Mouse (Mus musculus): ENCODE measurements around the gene Slc10a4. TPM values are rescaled to one million over a fixed set of nuclear protein-coding genes. Genes with fewer than 3 reads are reported as not detected.

Slc10a4 gene
- polyA plus RNA-seq, 2 experiments = 0.43 to 1.1 TPM

DNA sequence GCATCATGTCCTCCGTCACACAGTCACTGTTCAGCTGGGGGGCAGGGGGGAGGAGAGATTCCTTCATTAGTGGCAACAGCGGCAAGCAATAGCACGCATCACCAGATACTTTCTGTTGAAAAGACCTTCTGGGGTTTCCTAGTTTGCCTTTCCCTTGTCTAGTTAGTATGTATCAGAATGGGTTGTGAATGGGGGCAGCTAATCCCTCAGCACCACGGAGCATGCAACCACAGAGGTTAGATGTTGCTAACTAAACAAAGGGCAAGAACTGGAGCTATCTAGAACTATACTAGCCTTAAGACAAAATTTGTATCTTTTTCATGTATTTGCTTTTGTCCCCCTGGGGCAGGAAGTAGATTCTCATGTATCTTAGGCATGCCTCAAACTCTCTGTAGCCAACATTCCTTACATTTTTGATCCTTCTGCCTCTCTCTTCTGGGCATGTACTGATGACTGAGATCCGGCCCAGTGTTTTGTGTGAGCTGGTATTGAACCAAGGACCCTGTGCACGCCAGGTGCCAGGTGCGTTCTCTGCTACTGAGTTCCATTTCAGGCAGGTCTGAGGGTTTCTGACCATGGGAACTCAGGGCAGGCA is 41.1 kb downstream of the Slc10a4 start:
- Histone ChIP-seq H3K4me3 (replicated peaks; ENCODE audit: low read length) (no peak overlapping the region), H3K9me3 (ENCODE audit: control insufficient read depth, low read length) (no peaks in the 10 kb centered on the region), H3K4me2 (replicated peaks; ENCODE audit: low read depth, low read length, severe bottlenecking) (no peak overlapping the region), H3K27ac (replicated peaks; ENCODE audit: low read depth, low read length) (no peak overlapping the region), H3K27me3 (ENCODE audit: control insufficient read depth, insufficient read depth, low read length) (no peaks in the 10 kb centered on the region), H3K4me1 (ENCODE audit: control insufficient read depth, insufficient read depth, low read length) (no peaks in the 10 kb centered on the region), H3K9ac (ENCODE audit: low read depth, low read length, severe bottlenecking) (no peak overlapping the region), H3K36me3 (ENCODE audit: control insufficient read depth, insufficient read depth, low read length) (peaks cover 75% of the 10 kb centered on the region)
- DNase-seq (ENCODE audit: low spot score) (no peak), ATAC-seq (ENCODE audit: low FRiP score, low read depth) (no peak)
- 76% methylated on average over 7 of the region's 7 CpGs for WGBS
- no peak for TF ChIP-seq POLR2A (IDR thresholded peaks at IDR 0.05; ENCODE audit: borderline replicate concordance, extremely low read depth, insufficient read depth, insufficient read length)

DNA sequence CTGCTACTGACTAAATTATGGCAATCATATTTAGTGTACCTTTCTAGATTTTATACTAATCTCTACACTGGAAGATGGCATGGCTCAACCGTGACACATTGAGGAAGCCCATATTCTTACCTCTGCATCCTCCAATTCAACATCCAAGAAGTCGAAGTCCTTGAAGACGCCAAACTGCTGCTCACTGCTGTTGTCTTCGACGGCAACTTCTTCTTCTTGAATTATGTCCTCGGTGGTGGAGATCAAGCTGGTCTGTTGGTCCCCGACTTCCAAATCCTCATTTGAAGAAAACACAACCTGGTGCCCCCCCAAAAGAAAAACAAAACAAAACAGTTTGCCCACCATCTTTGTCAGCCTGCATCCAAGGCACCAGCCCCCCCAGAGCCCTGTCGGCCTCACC is 47.2 kb downstream of the Slc10a4 start:
- Histone ChIP-seq H3K4me2 (replicated peaks; ENCODE audit: low read depth, low read length, severe bottlenecking) (no peak overlapping the region), H3K27ac (replicated peaks; ENCODE audit: low read depth, low read length) (no peak overlapping the region), H3K27me3 (ENCODE audit: control insufficient read depth, insufficient read depth, low read length) (no peaks in the 10 kb centered on the region), H3K4me1 (ENCODE audit: control insufficient read depth, insufficient read depth, low read length) (no peaks in the 10 kb centered on the region), H3K9ac (ENCODE audit: low read depth, low read length, severe bottlenecking) (no peak overlapping the region), H3K4me3 (replicated peaks; ENCODE audit: low read length) (no peak overlapping the region), H3K36me3 (ENCODE audit: control insufficient read depth, insufficient read depth, low read length) (peaks cover 75% of the 10 kb centered on the region), H3K9me3 (ENCODE audit: control insufficient read depth, low read length) (no peaks in the 10 kb centered on the region)
- no peak for DNase-seq (ENCODE audit: low spot score)
- no peak for TF ChIP-seq POLR2A (IDR thresholded peaks at IDR 0.05; ENCODE audit: borderline replicate concordance, extremely low read depth, insufficient read depth, insufficient read length)
- ATAC-seq (ENCODE audit: low FRiP score, low read depth) = no peak
- 97% methylated on average over 8 of the region's 8 CpGs for WGBS

DNA sequence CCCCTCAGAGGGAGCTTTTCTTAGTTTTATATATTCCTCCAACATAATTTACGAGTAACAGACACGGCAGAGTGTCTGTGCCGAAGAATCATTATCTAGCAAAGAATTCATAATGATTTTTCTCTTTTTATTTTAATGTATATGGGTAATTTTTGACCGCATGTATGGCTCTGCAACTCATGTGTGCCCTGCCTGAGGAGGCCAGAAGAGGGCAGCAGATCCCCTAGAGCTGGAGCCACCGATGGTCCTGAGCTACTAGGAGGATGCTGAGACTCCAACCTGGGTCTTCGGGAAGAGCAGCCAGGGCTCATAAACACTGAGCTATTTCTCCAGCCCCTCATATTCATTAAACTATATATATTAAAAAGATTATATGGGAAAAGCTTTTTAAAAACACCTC is 49.8 kb downstream of the Slc10a4 start:
- DNase-seq (ENCODE audit: low spot score) = no peak
- no peaks in the 10 kb centered on the region for H3K4me1 ChIP-seq (ENCODE audit: control insufficient read depth, insufficient read depth, low read length)
- no peak overlapping the region for H3K4me2 ChIP-seq (replicated peaks; ENCODE audit: low read depth, low read length, severe bottlenecking)
- 93% methylated on average over 6 of the region's 6 CpGs for WGBS
- H3K27ac ChIP-seq (replicated peaks; ENCODE audit: low read depth, low read length) = no peak overlapping the region
- no peak for ATAC-seq (ENCODE audit: low FRiP score, low read depth)
- no peaks in the 10 kb centered on the region for H3K27me3 ChIP-seq (ENCODE audit: control insufficient read depth, insufficient read depth, low read length)
- H3K9ac ChIP-seq (ENCODE audit: low read depth, low read length, severe bottlenecking) = no peak overlapping the region
- TF ChIP-seq POLR2A (IDR thresholded peaks at IDR 0.05; ENCODE audit: borderline replicate concordance, extremely low read depth, insufficient read depth, insufficient read length) = no peak
- peaks cover 61% of the 10 kb centered on the region for H3K36me3 ChIP-seq (ENCODE audit: control insufficient read depth, insufficient read depth, low read length)
- H3K4me3 ChIP-seq (replicated peaks; ENCODE audit: low read length) = no peak overlapping the region
- no peaks in the 10 kb centered on the region for H3K9me3 ChIP-seq (ENCODE audit: control insufficient read depth, low read length)

DNA sequence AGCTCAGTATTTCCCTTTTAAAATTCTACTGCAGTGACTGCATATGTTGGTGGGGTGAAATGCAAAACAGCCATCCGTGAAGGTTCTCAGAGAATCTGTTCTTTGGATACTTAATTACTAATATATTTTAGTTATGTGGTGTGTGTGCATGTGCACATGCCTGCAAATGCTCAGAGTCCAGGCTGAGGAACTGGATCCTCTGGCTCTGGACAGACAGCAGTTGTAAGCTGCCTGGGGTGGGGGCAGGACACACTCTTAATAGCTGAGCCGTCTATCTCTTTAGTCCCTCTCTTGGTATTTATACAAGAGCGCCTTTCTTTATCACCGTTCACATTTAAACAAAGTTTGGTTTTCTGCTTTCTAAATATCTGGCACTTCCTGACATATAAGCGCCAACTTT is 50.3 kb downstream of the Slc10a4 start:
- ATAC-seq (ENCODE audit: low FRiP score, low read depth) (no peak), DNase-seq (ENCODE audit: low spot score) (no peak)
- H3K4me2 ChIP-seq (replicated peaks; ENCODE audit: low read depth, low read length, severe bottlenecking) = no peak overlapping the region
- H3K4me3 ChIP-seq (replicated peaks; ENCODE audit: low read length) = no peak overlapping the region
- WGBS = 95% methylated on average over 5 of the region's 5 CpGs
- no peak overlapping the region for H3K9ac ChIP-seq (ENCODE audit: low read depth, low read length, severe bottlenecking)
- no peak overlapping the region for H3K27ac ChIP-seq (replicated peaks; ENCODE audit: low read depth, low read length)
- TF ChIP-seq POLR2A (IDR thresholded peaks at IDR 0.05; ENCODE audit: borderline replicate concordance, extremely low read depth, insufficient read depth, insufficient read length) = no peak
- H3K4me1 ChIP-seq (ENCODE audit: control insufficient read depth, insufficient read depth, low read length) = no peaks in the 10 kb centered on the region
- H3K27me3 ChIP-seq (ENCODE audit: control insufficient read depth, insufficient read depth, low read length) = no peaks in the 10 kb centered on the region
- no peaks in the 10 kb centered on the region for H3K9me3 ChIP-seq (ENCODE audit: control insufficient read depth, low read length)
- peaks cover 60% of the 10 kb centered on the region for H3K36me3 ChIP-seq (ENCODE audit: control insufficient read depth, insufficient read depth, low read length)

DNA sequence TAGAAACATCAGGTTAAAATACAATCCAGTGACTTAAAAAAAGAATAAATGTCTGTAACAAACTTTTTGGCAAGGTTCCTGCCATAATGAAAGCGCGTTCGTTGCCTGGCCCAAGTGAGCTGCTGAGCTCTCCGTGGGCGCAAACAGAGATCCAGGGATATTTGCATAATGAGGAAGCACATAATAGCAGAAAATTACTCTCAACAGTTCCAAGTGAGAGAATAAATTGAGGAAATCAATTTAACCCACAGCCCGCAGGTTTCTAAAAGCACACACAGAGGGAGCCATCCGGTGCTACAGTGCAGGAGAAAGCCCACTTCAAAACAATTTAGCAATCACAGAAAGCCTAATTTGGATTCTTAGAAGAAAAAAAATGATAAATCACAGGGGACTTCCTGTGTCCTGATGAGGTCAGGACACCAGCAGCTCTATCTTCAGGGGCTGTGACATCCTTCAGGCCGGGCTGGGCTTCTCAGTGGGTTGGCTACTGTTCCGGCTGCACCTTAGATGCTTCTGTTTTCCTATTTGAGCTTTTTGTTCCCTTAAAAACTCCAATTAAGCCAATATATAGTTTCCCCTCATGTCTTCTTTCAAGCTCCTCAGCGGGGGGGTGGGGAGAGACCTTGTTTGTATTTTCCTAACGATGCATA is 54.9 kb downstream of the Slc10a4 start:
- TF ChIP-seq POLR2A (IDR thresholded peaks at IDR 0.05; ENCODE audit: borderline replicate concordance, extremely low read depth, insufficient read depth, insufficient read length) = no peak
- H3K27me3 ChIP-seq (ENCODE audit: control insufficient read depth, insufficient read depth, low read length) = no peaks in the 10 kb centered on the region
- no peaks in the 10 kb centered on the region for H3K9me3 ChIP-seq (ENCODE audit: control insufficient read depth, low read length)
- peaks cover 47% of the 10 kb centered on the region for H3K36me3 ChIP-seq (ENCODE audit: control insufficient read depth, insufficient read depth, low read length)
- no peak overlapping the region for H3K4me2 ChIP-seq (replicated peaks; ENCODE audit: low read depth, low read length, severe bottlenecking)
- no peak overlapping the region for H3K27ac ChIP-seq (replicated peaks; ENCODE audit: low read depth, low read length)
- ATAC-seq (ENCODE audit: low FRiP score, low read depth) (no peak), DNase-seq (ENCODE audit: low spot score) (no peak)
- WGBS = 72% methylated on average over 11 of the region's 11 CpGs
- no peak overlapping the region for H3K4me3 ChIP-seq (replicated peaks; ENCODE audit: low read length)
- H3K4me1 ChIP-seq (ENCODE audit: control insufficient read depth, insufficient read depth, low read length) = no peaks in the 10 kb centered on the region
- no peak overlapping the region for H3K9ac ChIP-seq (ENCODE audit: low read depth, low read length, severe bottlenecking)

Other genes with a start within 250 kb of the Slc10a4 start
- gene Tec, start 138.4 kb upstream of the Slc10a4 start, polyA plus RNA-seq (2012; rRNA removed) = 4.0 and 5.9 TPM in 2 replicates
- gene Tec, start 138.4 kb upstream of the Slc10a4 start, polyA plus RNA-seq (2014; fragmentation: Nextera tagmentation; extraction: Ambion mirVana) = 7.9 and 8.7 TPM in 2 replicates
- 28.0 and 29.7 TPM in 2 replicates for gene Slain2, start 92.6 kb upstream of the Slc10a4 start, polyA plus RNA-seq (2012; rRNA removed)
- 24.2 and 25.8 TPM in 2 replicates for gene Slain2, start 92.6 kb upstream of the Slc10a4 start, polyA plus RNA-seq (2014; fragmentation: Nextera tagmentation; extraction: Ambion mirVana)
- gene Gm10135, start 32.2 kb upstream of the Slc10a4 start, polyA plus RNA-seq (2012; rRNA removed) = not detected in 2 replicates
- not detected in 2 replicates for gene Gm10135, start 32.2 kb upstream of the Slc10a4 start, polyA plus RNA-seq (2014; fragmentation: Nextera tagmentation; extraction: Ambion mirVana)
- 26.1 and 26.4 TPM in 2 replicates for gene Fryl, start 249.7 kb downstream of the Slc10a4 start, polyA plus RNA-seq (2012; rRNA removed)
- gene Fryl, start 249.7 kb downstream of the Slc10a4 start, polyA plus RNA-seq (2014; fragmentation: Nextera tagmentation; extraction: Ambion mirVana) = 26.7 TPM in 2 replicates